Mouse (Mus musculus): ENCODE results near the gene Slc22a21. TPM values are rescaled to one million over a fixed set of nuclear protein-coding genes. Genes with fewer than 3 reads are reported as not detected.
"Not testable (repeated sequence)": the region's sequence is repeated elsewhere in the genome, so short reads cannot be mapped to it uniquely, and the experiment has no call there.

Gene Slc22a21
- polyA plus RNA-seq, 1 experiment from 2014 or later = 6.0 TPM

GRCm38 (mm10) chr11:54012961-54013360 is 32.8 kb upstream of the Slc22a21 start:
- Histone ChIP-seq H3K9ac (ENCODE audit: low read length) (no peak overlapping the region), H3K27me3 (ENCODE audit: control insufficient read depth, insufficient read depth, low read length) (no peaks in the 10 kb centered on the region), H3K4me3 (ENCODE audit: low read depth, low read length) (no peak overlapping the region), H3K4me1 (replicated peaks; ENCODE audit: control insufficient read depth, insufficient read depth) (no peaks in the 10 kb centered on the region), H3K36me3 (ENCODE audit: control insufficient read depth, insufficient read depth, low read length) (no peaks in the 10 kb centered on the region), H3K9me3 (ENCODE audit: control insufficient read depth, low read length) (no peaks in the 10 kb centered on the region), H3K27ac (replicated peaks) (no peak overlapping the region), H3K4me2 (replicated peaks; ENCODE audit: low read depth) (no peak overlapping the region)
- 85% methylated on average over 5 of the region's 5 CpGs for WGBS
- ATAC-seq (ENCODE audit: low FRiP score, low TSS enrichment) = no peak
- no peak for TF ChIP-seq EP300 (optimal IDR thresholded peaks at IDR 0.05)
- TF ChIP-seq CTCF (IDR thresholded peaks at IDR 0.05; ENCODE audit: low read depth) = no peak
- DNase-seq (ENCODE audit: low spot score) = no peak

- ATAC-seq (ENCODE audit: low FRiP score, low TSS enrichment) (peak; percentile 67; the same call in 1 of the 2 replicates), DNase-seq (ENCODE audit: low spot score) (no peak)
- Histone ChIP-seq H3K36me3 (ENCODE audit: control insufficient read depth, insufficient read depth, low read length) (no peaks in the 10 kb centered on the region), H3K9me3 (ENCODE audit: control insufficient read depth, low read length) (no peaks in the 10 kb centered on the region), H3K4me1 (replicated peaks; ENCODE audit: control insufficient read depth, insufficient read depth) (no peaks in the 10 kb centered on the region), H3K4me2 (replicated peaks; ENCODE audit: low read depth) (no peak overlapping the region), H3K27ac (replicated peaks) (no peak overlapping the region), H3K27me3 (ENCODE audit: control insufficient read depth, insufficient read depth, low read length) (no peaks in the 10 kb centered on the region), H3K9ac (ENCODE audit: low read length) (no peak overlapping the region), H3K4me3 (ENCODE audit: low read depth, low read length) (no peak overlapping the region)
- TF ChIP-seq CTCF (IDR thresholded peaks at IDR 0.05; ENCODE audit: low read depth) = no peak
- TF ChIP-seq EP300 (optimal IDR thresholded peaks at IDR 0.05) = no peak
- 65% methylated on average over 2 of the region's 2 CpGs for WGBS
Observed at GRCm38 (mm10) chr11:54011255-54011654, 31.1 kb upstream of the Slc22a21 start.

GRCm38 (mm10) chr11:54008416-54008920 is 28.3 kb upstream of the Slc22a21 start:
- H3K36me3 ChIP-seq (ENCODE audit: control insufficient read depth, insufficient read depth, low read length) = no peaks in the 10 kb centered on the region
- no peak overlapping the region for H3K9ac ChIP-seq (ENCODE audit: low read length)
- no peak for DNase-seq (ENCODE audit: low spot score)
- no peak for ATAC-seq (ENCODE audit: low FRiP score, low TSS enrichment)
- H3K4me3 ChIP-seq (ENCODE audit: low read depth, low read length) = no peak overlapping the region
- TF ChIP-seq EP300 (optimal IDR thresholded peaks at IDR 0.05) = no peak
- no peak for TF ChIP-seq CTCF (IDR thresholded peaks at IDR 0.05; ENCODE audit: low read depth)
- no peak overlapping the region for H3K4me2 ChIP-seq (replicated peaks; ENCODE audit: low read depth)
- H3K27me3 ChIP-seq (ENCODE audit: control insufficient read depth, insufficient read depth, low read length) = no peaks in the 10 kb centered on the region
- no peak overlapping the region for H3K27ac ChIP-seq (replicated peaks)
- no peaks in the 10 kb centered on the region for H3K9me3 ChIP-seq (ENCODE audit: control insufficient read depth, low read length)
- no peaks in the 10 kb centered on the region for H3K4me1 ChIP-seq (replicated peaks; ENCODE audit: control insufficient read depth, insufficient read depth)
- WGBS = 70% methylated on average over 10 of the region's 10 CpGs

GRCm38 (mm10) chr11:54007717-54008116 is 27.6 kb upstream of the Slc22a21 start:
- DNase-seq (ENCODE audit: low spot score) (no peak), ATAC-seq (ENCODE audit: low FRiP score, low TSS enrichment) (no peak)
- H3K4me1 ChIP-seq (replicated peaks; ENCODE audit: control insufficient read depth, insufficient read depth) = no peaks in the 10 kb centered on the region
- H3K9me3 ChIP-seq (ENCODE audit: control insufficient read depth, low read length) = no peaks in the 10 kb centered on the region
- TF ChIP-seq CTCF (IDR thresholded peaks at IDR 0.05; ENCODE audit: low read depth) = no peak
- no peak for TF ChIP-seq EP300 (optimal IDR thresholded peaks at IDR 0.05)
- H3K27me3 ChIP-seq (ENCODE audit: control insufficient read depth, insufficient read depth, low read length) = no peaks in the 10 kb centered on the region
- no peaks in the 10 kb centered on the region for H3K36me3 ChIP-seq (ENCODE audit: control insufficient read depth, insufficient read depth, low read length)
- H3K9ac ChIP-seq (ENCODE audit: low read length) = no peak overlapping the region
- no peak overlapping the region for H3K4me3 ChIP-seq (ENCODE audit: low read depth, low read length)
- 82% methylated on average over 11 of the region's 11 CpGs for WGBS
- H3K4me2 ChIP-seq (replicated peaks; ENCODE audit: low read depth) = no peak overlapping the region
- H3K27ac ChIP-seq (replicated peaks) = no peak overlapping the region

GRCm38 (mm10) chr11:54006901-54007300 is 26.8 kb upstream of the Slc22a21 start:
- H3K9ac ChIP-seq (ENCODE audit: low read length) = no peak overlapping the region
- H3K4me3 ChIP-seq (ENCODE audit: low read depth, low read length) = no peak overlapping the region
- H3K27ac ChIP-seq (replicated peaks) = no peak overlapping the region
- WGBS = 54% methylated on average over 4 of the region's 4 CpGs
- no peaks in the 10 kb centered on the region for H3K4me1 ChIP-seq (replicated peaks; ENCODE audit: control insufficient read depth, insufficient read depth)
- no peak for ATAC-seq (ENCODE audit: low FRiP score, low TSS enrichment)
- DNase-seq (ENCODE audit: low spot score) = no peak
- TF ChIP-seq CTCF (IDR thresholded peaks at IDR 0.05; ENCODE audit: low read depth) (no peak), EP300 (optimal IDR thresholded peaks at IDR 0.05) (no peak)
- H3K9me3 ChIP-seq (ENCODE audit: control insufficient read depth, low read length) = no peaks in the 10 kb centered on the region
- H3K36me3 ChIP-seq (ENCODE audit: control insufficient read depth, insufficient read depth, low read length) = no peaks in the 10 kb centered on the region
- H3K27me3 ChIP-seq (ENCODE audit: control insufficient read depth, insufficient read depth, low read length) = no peaks in the 10 kb centered on the region
- no peak overlapping the region for H3K4me2 ChIP-seq (replicated peaks; ENCODE audit: low read depth)

GRCm38 (mm10) chr11:54006362-54006761 is 26.2 kb upstream of the Slc22a21 start:
- not testable (repeated sequence) for H3K4me3 ChIP-seq (ENCODE audit: low read depth, low read length); H3K27me3 ChIP-seq (ENCODE audit: control insufficient read depth, insufficient read depth, low read length); DNase-seq (ENCODE audit: low spot score); H3K9ac ChIP-seq (ENCODE audit: low read length); H3K36me3 ChIP-seq (ENCODE audit: control insufficient read depth, insufficient read depth, low read length); ATAC-seq (ENCODE audit: low FRiP score, low TSS enrichment); H3K9me3 ChIP-seq (ENCODE audit: control insufficient read depth, low read length); H3K4me2 ChIP-seq (replicated peaks; ENCODE audit: low read depth); H3K27ac ChIP-seq (replicated peaks); H3K4me1 ChIP-seq (replicated peaks; ENCODE audit: control insufficient read depth, insufficient read depth)
- WGBS = 46% methylated on average over 5 of the region's 5 CpGs

All from stomach, postnatal 0 days (tissue).